Mouse (Mus musculus): ENCODE data around the gene Ankrd27. TPM values are rescaled to one million over a fixed set of nuclear protein-coding genes. Genes with fewer than 3 reads are reported as not detected.

The Ankrd27 gene
- polyA plus RNA-seq, 1 experiment from 2014 or later = 37.4 TPM

GRCm38 (mm10) chr7:35588680-35589428 lies 2.8 kb downstream of the Ankrd27 start:
- H3K9me3 ChIP-seq (ENCODE audit: control insufficient read depth, low read length) = no peaks in the 10 kb centered on the region
- no peak overlapping the region for H3K4me3 ChIP-seq (ENCODE audit: low read length)
- no peak overlapping the region for H3K4me2 ChIP-seq (replicated peaks; ENCODE audit: low read depth, low read length)
- H3K36me3 ChIP-seq (ENCODE audit: control insufficient read depth, insufficient read depth, low read length) = peaks cover 23% of the 10 kb centered on the region
- WGBS = 87% methylated on average over 9 of the region's 9 CpGs
- ATAC-seq (ENCODE audit: low FRiP score, low TSS enrichment) = no peak
- H3K4me1 ChIP-seq (ENCODE audit: control insufficient read depth, insufficient read depth, low read length) = peaks cover 17% of the 10 kb centered on the region
- H3K9ac ChIP-seq (ENCODE audit: low read depth, low read length) = no peak overlapping the region
- no peak overlapping the region for H3K27ac ChIP-seq (ENCODE audit: low read depth, low read length)
- H3K27me3 ChIP-seq (ENCODE audit: control insufficient read depth, insufficient read depth, low read length) = peaks cover 13% of the 10 kb centered on the region

GRCm38 (mm10) chr7:35589485-35589884 lies 3.4 kb downstream of the Ankrd27 start:
- 73% methylated on average over 7 of the region's 7 CpGs for WGBS
- Histone ChIP-seq H3K4me3 (ENCODE audit: low read length) (no peak overlapping the region), H3K27me3 (ENCODE audit: control insufficient read depth, insufficient read depth, low read length) (peaks cover 7% of the 10 kb centered on the region), H3K9ac (ENCODE audit: low read depth, low read length) (no peak overlapping the region), H3K27ac (ENCODE audit: low read depth, low read length) (no peak overlapping the region), H3K4me1 (ENCODE audit: control insufficient read depth, insufficient read depth, low read length) (peaks cover 12% of the 10 kb centered on the region), H3K9me3 (ENCODE audit: control insufficient read depth, low read length) (no peaks in the 10 kb centered on the region), H3K4me2 (replicated peaks; ENCODE audit: low read depth, low read length) (no peak overlapping the region), H3K36me3 (ENCODE audit: control insufficient read depth, insufficient read depth, low read length) (peaks cover 23% of the 10 kb centered on the region)
- ATAC-seq (ENCODE audit: low FRiP score, low TSS enrichment) = no peak

- 83% methylated on average over 10 of the region's 10 CpGs for WGBS
- Histone ChIP-seq H3K4me2 (replicated peaks; ENCODE audit: low read depth, low read length) (no peak overlapping the region), H3K27ac (ENCODE audit: low read depth, low read length) (no peak overlapping the region)
These were observed 4.7 kb downstream of the Ankrd27 start for GRCm38 (mm10) chr7:35590731-35591191.

GRCm38 (mm10) chr7:35594311-35594710 lies 8.3 kb downstream of the Ankrd27 start:
- no peak overlapping the region for H3K4me3 ChIP-seq (ENCODE audit: low read length)
- no peaks in the 10 kb centered on the region for H3K27me3 ChIP-seq (ENCODE audit: control insufficient read depth, insufficient read depth, low read length)
- no peak for ATAC-seq (ENCODE audit: low FRiP score, low TSS enrichment)
- no peak overlapping the region for H3K27ac ChIP-seq (ENCODE audit: low read depth, low read length)
- H3K4me1 ChIP-seq (ENCODE audit: control insufficient read depth, insufficient read depth, low read length) = no peaks in the 10 kb centered on the region
- H3K9ac ChIP-seq (ENCODE audit: low read depth, low read length) = no peak overlapping the region
- H3K9me3 ChIP-seq (ENCODE audit: control insufficient read depth, low read length) = no peaks in the 10 kb centered on the region
- peaks cover 29% of the 10 kb centered on the region for H3K36me3 ChIP-seq (ENCODE audit: control insufficient read depth, insufficient read depth, low read length)
- no peak overlapping the region for H3K4me2 ChIP-seq (replicated peaks; ENCODE audit: low read depth, low read length)
- WGBS = 92% methylated on average over 5 of the region's 5 CpGs

More at GRCm38 (mm10) chr7:35590731-35591191, 4.7 kb downstream of the Ankrd27 start:
- no peaks in the 10 kb centered on the region for H3K9me3 ChIP-seq (ENCODE audit: control insufficient read depth, low read length)
- peaks cover 10% of the 10 kb centered on the region for H3K4me1 ChIP-seq (ENCODE audit: control insufficient read depth, insufficient read depth, low read length)
- ATAC-seq (ENCODE audit: low FRiP score, low TSS enrichment) = no peak
- no peaks in the 10 kb centered on the region for H3K27me3 ChIP-seq (ENCODE audit: control insufficient read depth, insufficient read depth, low read length)
- H3K36me3 ChIP-seq (ENCODE audit: control insufficient read depth, insufficient read depth, low read length) = peaks cover 26% of the 10 kb centered on the region
- H3K9ac ChIP-seq (ENCODE audit: low read depth, low read length) = no peak overlapping the region
- H3K4me3 ChIP-seq (ENCODE audit: low read length) = no peak overlapping the region

- ATAC-seq (ENCODE audit: low FRiP score, low TSS enrichment) = no peak
- no peaks in the 10 kb centered on the region for H3K4me1 ChIP-seq (ENCODE audit: control insufficient read depth, insufficient read depth, low read length)
- peaks cover 25% of the 10 kb centered on the region; the same call in 1 of the 2 replicates for H3K36me3 ChIP-seq (ENCODE audit: control insufficient read depth, insufficient read depth, low read length)
- no peak overlapping the region for H3K27ac ChIP-seq (ENCODE audit: low read depth, low read length)
- H3K27me3 ChIP-seq (ENCODE audit: control insufficient read depth, insufficient read depth, low read length) = no peaks in the 10 kb centered on the region
- no peak overlapping the region for H3K4me2 ChIP-seq (replicated peaks; ENCODE audit: low read depth, low read length)
- no peak overlapping the region for H3K4me3 ChIP-seq (ENCODE audit: low read length)
- H3K9ac ChIP-seq (ENCODE audit: low read depth, low read length) = no peak overlapping the region
- WGBS = 96% methylated on average over 9 of the region's 9 CpGs
- no peaks in the 10 kb centered on the region for H3K9me3 ChIP-seq (ENCODE audit: control insufficient read depth, low read length)
These were observed 13.4 kb downstream of the Ankrd27 start for GRCm38 (mm10) chr7:35599492-35599891.

- Histone ChIP-seq H3K27ac (ENCODE audit: low read depth, low read length) (no peak overlapping the region), H3K36me3 (ENCODE audit: control insufficient read depth, insufficient read depth, low read length) (peaks cover 25% of the 10 kb centered on the region; the same call in 1 of the 2 replicates)
- ATAC-seq (ENCODE audit: low FRiP score, low TSS enrichment) = no peak
These were observed 14.0 kb downstream of the Ankrd27 start for GRCm38 (mm10) chr7:35600031-35600430.

GRCm38 (mm10) chr7:35601106-35601505 lies 15.1 kb downstream of the Ankrd27 start:
- no peaks in the 10 kb centered on the region for H3K4me1 ChIP-seq (ENCODE audit: control insufficient read depth, insufficient read depth, low read length)
- H3K9me3 ChIP-seq (ENCODE audit: control insufficient read depth, low read length) = no peaks in the 10 kb centered on the region
- WGBS = 89% methylated on average over 6 of the region's 6 CpGs
- no peak overlapping the region for H3K4me2 ChIP-seq (replicated peaks; ENCODE audit: low read depth, low read length)
- H3K27ac ChIP-seq (ENCODE audit: low read depth, low read length) = no peak overlapping the region
- ATAC-seq (ENCODE audit: low FRiP score, low TSS enrichment) = no peak
- no peak overlapping the region for H3K9ac ChIP-seq (ENCODE audit: low read depth, low read length)
- H3K4me3 ChIP-seq (ENCODE audit: low read length) = no peak overlapping the region
- no peaks in the 10 kb centered on the region for H3K27me3 ChIP-seq (ENCODE audit: control insufficient read depth, insufficient read depth, low read length)
- H3K36me3 ChIP-seq (ENCODE audit: control insufficient read depth, insufficient read depth, low read length) = peaks cover 21% of the 10 kb centered on the region; the same call in 1 of the 2 replicates

More at GRCm38 (mm10) chr7:35600031-35600430, 14.0 kb downstream of the Ankrd27 start:
- Histone ChIP-seq H3K4me3 (ENCODE audit: low read length) (no peak overlapping the region), H3K4me2 (replicated peaks; ENCODE audit: low read depth, low read length) (no peak overlapping the region), H3K9me3 (ENCODE audit: control insufficient read depth, low read length) (no peaks in the 10 kb centered on the region), H3K4me1 (ENCODE audit: control insufficient read depth, insufficient read depth, low read length) (no peaks in the 10 kb centered on the region), H3K9ac (ENCODE audit: low read depth, low read length) (no peak overlapping the region), H3K27me3 (ENCODE audit: control insufficient read depth, insufficient read depth, low read length) (no peaks in the 10 kb centered on the region)
- WGBS = 95% methylated on average over 10 of the region's 10 CpGs

GRCm38 (mm10) chr7:35602766-35603165 lies 16.7 kb downstream of the Ankrd27 start:
- ATAC-seq (ENCODE audit: low FRiP score, low TSS enrichment) = no peak
- WGBS = 98% methylated on average over 5 of the region's 5 CpGs
- H3K27me3 ChIP-seq (ENCODE audit: control insufficient read depth, insufficient read depth, low read length) = no peaks in the 10 kb centered on the region
- no peaks in the 10 kb centered on the region for H3K4me1 ChIP-seq (ENCODE audit: control insufficient read depth, insufficient read depth, low read length)
- H3K4me3 ChIP-seq (ENCODE audit: low read length) = no peak overlapping the region
- H3K36me3 ChIP-seq (ENCODE audit: control insufficient read depth, insufficient read depth, low read length) = peaks cover 27% of the 10 kb centered on the region; the same call in 1 of the 2 replicates
- no peak overlapping the region for H3K27ac ChIP-seq (ENCODE audit: low read depth, low read length)
- no peaks in the 10 kb centered on the region for H3K9me3 ChIP-seq (ENCODE audit: control insufficient read depth, low read length)
- H3K4me2 ChIP-seq (replicated peaks; ENCODE audit: low read depth, low read length) = no peak overlapping the region
- H3K9ac ChIP-seq (ENCODE audit: low read depth, low read length) = no peak overlapping the region

GRCm38 (mm10) chr7:35606816-35607215 lies 20.8 kb downstream of the Ankrd27 start:
- no peaks in the 10 kb centered on the region for H3K27me3 ChIP-seq (ENCODE audit: control insufficient read depth, insufficient read depth, low read length)
- H3K4me1 ChIP-seq (ENCODE audit: control insufficient read depth, insufficient read depth, low read length) = no peaks in the 10 kb centered on the region
- no peak overlapping the region for H3K4me3 ChIP-seq (ENCODE audit: low read length)
- no peak for ATAC-seq (ENCODE audit: low FRiP score, low TSS enrichment)
- H3K9me3 ChIP-seq (ENCODE audit: control insufficient read depth, low read length) = no peaks in the 10 kb centered on the region
- WGBS = 80% methylated on average over 10 of the region's 10 CpGs
- no peak overlapping the region for H3K4me2 ChIP-seq (replicated peaks; ENCODE audit: low read depth, low read length)
- no peak overlapping the region for H3K9ac ChIP-seq (ENCODE audit: low read depth, low read length)
- no peak overlapping the region for H3K27ac ChIP-seq (ENCODE audit: low read depth, low read length)
- H3K36me3 ChIP-seq (ENCODE audit: control insufficient read depth, insufficient read depth, low read length) = peaks cover 49% of the 10 kb centered on the region
